Mouse (Mus musculus) testis, postnatal 10 days (tissue): ENCODE results near the gene Dnase1l3.

ENCODE experiments used
- DNase-seq: peaks from one replicate; pipeline ENCODE4 v3.0.0; 2021; ENCODE audit warnings: low spot score

Dnase1l3 gene

DNA sequence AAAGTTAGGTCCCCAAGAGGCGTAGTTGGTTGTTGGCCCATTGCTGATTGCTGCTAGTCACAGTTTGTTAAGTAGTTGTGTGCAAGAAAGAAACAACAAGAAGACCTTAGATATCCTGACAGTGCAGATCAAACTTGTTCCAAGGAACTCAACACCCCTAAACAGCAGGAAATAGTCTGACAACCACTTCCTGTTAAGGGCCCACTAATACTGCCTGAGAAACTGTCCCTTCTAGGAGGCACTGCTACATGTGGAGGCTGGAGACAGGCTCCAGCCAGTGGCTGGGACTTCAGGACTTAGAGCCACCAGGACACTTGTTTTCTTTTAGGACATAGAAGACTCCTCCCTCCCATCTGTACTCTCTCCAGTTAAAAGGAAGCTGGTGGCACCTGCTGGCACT, 16.9 kb downstream of the Dnase1l3 start:
- DNase-seq, result no peak

DNA sequence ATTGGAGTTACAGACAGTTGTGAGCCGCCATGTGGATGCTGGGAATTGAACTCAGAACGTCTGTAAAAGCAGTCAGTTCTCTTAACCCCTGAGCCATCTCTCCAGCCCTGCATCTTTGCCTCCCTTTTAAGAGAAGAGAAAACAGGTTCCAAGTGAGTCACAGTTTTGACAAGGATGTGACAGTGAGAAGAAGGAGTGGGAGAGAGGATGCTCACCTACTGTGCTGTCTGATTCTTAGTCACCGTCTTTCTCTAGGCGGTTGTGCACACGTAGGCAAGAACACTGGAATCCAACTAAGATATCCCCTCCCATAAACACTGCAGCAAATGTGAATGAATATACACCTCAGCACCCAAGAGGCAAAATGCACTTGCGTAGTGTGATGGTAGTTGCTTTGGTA, 19.2 kb downstream of the Dnase1l3 start:
- DNase-seq, result no peak

DNA sequence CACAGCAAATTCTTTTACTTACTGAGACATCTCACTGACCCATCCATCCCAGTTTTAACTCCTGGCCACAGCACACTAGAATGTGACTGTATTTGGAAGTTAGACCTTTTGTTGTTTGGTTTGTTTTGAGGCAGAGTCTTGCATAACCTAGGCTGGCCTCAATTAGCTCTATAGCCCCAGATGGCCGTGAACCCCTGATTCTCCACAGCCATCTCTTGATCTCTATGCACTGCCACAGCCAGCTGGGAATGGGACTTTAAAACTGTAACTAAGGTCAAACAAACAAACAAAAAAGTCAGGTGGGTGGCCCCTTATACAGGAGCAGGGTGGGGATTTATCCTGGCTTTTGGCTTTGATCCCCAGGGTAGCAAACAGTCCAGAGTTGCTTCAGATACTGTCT, 19.7 kb downstream of the Dnase1l3 start:
- no peak for DNase-seq

DNA sequence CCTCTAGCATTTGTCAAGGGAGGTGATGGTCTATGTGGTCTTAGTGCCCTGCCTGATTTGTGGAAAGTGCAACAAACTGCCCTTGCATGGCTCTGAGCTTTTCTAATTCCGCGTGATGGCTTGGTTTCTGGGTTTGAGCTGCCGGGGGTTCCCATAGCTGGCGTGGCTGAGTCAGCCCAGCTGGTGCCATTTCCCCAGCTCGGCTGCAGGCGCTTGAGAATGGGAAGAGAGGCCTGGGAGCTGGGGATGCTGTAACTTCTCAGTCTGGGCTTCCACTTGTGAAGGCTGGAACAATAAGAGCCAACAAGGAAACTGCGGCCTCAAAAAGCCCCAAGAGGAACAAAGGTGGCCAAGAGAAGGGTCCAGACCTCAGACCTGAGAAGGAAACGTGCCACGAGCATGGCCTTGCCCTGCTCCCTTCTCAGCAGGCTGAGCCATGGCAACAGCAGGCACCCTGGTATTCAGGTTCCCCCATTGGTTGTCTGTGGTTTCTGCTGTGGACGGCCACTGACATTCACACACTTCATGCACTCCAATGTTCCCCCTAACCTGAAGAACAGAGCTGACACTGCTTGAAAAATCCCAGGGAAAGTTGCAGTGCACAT, 22.4 kb downstream of the Dnase1l3 start:
- DNase-seq, result no peak

DNA sequence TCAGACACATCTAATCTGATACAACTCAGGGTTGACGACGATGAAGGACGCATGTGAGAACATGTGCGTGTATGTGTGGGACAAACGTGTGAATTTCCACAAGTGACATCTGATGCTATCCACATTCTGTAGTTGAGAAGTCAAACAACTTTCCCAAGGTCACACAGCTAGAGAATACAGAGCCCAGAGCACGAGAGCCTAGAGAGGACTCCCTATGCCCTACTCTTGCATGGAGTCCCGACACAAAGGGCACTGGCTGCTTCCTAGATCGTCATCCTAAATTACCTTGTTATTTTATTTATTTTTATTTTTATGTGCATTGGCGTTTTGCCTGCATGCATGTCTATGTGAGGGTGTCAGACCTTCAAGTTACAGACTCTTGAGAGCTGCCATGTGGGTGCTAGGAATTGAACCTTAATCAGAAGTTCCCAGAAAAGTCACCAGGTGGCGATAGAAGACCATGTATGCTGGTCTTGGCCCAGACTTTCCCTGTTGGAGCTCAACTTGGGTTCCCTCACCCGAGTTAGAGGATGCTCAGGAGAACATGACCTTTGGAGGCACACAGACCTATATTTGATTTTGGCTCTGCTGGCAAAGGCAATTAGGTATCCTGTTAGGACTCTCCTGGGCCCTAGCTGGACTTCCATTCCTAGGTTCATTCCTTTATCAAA, 30.0 kb downstream of the Dnase1l3 start:
- peak; percentile 75 for DNase-seq

DNA sequence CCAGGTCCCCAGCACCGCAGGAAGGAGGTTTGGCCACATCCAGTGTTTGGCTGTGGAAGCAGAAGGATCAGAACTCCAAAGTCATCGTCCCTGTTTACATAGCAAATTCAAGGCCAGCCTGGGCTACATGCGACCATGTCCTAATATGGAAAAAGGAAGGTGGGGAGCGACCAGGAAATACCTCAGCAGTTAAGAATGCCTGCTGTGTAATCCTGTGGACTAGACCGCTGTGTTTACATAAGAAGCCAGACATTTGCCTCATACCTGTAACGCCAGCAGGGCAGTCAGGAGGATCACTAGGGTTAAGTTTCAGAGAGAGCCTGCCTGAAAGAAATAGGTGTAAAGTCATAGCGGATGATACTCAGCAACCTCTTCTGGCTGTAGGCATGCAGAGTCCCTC, 31.2 kb downstream of the Dnase1l3 start:
- DNase-seq, result no peak

DNA sequence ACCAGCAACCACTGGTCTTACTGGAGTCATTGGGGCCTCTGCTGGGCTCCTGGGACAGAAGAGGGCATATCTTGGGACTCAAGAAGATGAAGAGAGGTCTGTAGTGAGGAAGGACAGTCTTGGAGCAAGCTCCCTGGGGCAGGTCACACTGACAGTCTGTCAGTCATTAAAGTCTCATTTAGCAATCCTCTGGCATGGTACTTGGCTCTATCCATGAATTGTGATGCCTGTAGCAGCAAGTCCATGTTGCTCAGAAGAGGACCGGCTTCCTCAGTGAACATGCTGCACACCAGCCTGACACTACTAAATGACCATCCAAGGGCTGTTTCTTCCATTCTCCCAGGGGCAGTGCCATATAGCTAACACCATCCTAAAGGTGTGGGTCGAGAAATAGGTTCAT, 31.7 kb downstream of the Dnase1l3 start:
- no peak for DNase-seq

DNA sequence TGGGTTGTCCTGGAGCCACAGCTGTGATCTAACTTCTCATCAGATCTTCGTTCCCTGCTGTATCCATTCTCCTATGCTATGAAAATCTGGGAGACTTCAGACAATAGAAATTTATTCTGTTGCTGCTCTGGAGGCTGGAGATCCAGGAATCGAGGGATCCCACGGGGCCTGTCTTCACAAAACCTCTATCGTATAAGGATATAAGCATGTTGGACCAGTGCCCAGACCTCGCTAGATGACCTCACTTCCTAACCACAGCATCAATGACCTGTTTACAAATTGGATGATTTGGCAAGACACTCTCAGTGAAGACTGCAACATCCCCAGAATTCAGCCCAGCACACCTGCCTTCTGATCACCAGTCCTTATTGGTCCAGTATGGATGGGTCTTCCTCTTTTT, 32.7 kb downstream of the Dnase1l3 start:
- DNase-seq, result no peak

DNA sequence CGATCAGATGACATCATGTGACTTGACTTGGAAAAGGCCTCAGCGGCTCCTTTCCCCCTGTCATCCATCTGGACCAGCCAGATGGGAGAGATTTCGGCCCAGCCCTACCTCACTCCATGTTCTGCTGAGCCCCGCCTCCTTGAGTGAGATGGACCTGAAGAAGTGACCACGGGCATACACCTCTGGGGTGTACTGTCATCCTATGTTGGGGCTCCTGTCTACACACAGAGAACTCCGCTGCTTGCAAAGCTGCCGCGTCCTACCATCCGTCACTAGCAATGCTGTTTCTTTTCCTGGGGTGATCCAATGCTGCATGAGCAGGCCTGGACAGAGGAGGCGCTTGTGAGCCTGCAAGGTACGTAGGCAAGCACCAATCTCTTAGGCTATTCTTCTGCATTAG, 33.8 kb downstream of the Dnase1l3 start:
- peak; percentile 66 for DNase-seq

DNA sequence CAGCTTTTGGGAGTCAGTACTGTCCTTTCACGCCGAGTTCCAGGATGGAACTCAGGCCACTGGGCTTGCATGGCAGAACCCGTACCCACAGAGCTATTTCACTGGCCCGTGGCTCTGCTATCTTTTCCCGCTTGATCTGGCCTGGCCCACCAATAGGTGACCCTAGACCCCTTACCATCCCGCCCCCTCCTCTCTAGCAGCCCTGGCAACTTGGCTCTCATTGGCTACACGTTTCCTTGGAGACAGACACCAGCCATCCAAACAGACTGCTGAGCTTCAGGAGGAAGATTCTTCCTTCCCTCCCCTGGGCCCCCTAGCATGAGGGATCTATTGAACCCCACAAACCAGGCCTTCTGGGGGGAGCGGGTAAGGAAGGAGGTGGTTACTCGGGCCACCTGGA, 37.3 kb downstream of the Dnase1l3 start, which contains the start of gene Gm45521:
TSS of gene Gm45521 (plus strand) at position 240 of the 400 bp plus-strand sequence.
- no peak for DNase-seq

DNA sequence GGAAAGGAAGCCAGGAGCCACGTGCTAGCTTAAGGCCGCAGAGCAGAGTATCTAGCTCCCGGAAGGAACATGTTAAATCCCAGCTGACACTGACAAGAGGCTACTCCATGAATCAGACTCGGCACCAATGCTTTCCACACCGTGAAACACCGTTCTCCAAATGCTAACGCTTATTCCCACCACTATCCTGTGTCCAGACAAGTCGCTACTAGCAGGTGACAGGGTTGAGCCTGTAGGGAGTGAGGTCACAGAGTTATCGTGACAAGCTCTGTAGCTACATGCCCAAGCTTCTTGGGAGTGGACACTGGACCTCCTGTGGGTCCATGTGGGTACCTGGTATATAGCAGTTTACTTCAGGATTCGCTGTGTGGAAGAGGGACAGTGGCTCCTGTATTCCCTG, 37.9 kb downstream of the Dnase1l3 start:
- DNase-seq, result no peak

DNA sequence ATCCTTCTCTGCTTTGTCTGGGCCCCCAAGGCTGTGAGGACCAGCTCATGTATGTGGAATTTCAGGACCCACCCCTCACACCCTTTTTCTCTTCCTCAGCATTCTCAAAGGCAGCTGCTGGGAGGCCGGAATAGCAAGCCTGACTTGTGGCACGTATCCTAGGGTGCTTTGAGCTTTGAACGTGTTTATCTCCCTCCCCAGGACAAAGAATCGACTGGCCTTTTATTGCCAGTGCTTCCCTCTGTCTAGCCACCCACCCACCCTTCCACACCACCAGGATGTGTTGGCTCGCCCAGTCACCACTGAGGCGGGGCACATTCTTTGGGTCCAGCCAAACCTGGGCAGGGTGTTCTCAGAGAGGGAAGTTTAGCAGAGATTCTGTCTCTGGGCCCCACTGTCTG, 40.3 kb downstream of the Dnase1l3 start:
- DNase-seq, result no peak

DNA sequence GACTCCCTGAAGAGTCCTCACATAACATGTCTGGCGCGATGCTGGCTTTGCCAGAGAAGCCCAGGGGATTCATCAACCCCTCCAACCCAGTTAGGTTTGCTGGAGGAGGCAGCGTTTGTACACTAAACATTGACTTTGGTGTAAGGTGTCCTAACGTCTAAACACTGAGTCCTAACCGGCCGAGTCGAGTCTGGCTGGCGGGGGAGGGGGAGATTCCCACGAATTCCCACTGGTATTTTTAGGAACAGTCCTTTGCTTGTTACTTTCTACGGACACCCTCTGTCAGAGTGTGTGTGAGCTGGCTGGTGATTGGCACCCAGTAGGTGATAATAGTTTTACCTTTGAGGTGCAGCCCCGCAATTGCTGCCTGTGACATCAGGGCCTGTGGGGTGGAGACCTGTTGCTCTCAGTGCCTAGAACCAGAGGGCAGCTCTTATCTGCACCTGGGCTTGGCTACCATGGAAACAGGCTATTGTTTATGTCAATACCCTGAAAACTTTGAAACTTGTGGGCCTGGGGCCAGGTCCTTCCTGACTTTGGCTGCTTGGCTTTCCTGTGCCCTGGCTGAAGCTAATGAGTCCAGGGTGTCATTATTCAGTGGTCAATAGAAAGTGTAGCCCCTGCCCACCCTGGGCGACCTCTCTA, 41.6 kb downstream of the Dnase1l3 start:
- DNase-seq, result peak; percentile 63

DNA sequence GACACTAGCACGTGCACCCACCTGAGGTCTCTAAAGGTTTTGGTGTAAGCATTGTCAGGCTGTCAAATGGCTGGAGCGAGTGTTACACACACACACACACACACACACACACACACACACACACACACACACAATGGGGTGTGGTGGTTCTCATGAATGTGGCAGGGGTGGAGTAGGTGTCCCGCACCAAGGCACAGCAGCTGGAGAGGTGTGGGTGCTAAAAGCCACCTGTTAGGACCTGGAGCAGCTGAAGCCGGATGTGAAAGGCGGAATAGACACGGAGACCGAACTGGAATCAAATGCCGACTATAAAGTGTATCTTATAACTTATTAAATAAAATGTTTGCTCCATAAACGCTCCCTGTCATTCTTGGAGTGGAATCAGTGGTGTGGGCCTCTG, 43.1 kb downstream of the Dnase1l3 start:
- no peak for DNase-seq

DNA sequence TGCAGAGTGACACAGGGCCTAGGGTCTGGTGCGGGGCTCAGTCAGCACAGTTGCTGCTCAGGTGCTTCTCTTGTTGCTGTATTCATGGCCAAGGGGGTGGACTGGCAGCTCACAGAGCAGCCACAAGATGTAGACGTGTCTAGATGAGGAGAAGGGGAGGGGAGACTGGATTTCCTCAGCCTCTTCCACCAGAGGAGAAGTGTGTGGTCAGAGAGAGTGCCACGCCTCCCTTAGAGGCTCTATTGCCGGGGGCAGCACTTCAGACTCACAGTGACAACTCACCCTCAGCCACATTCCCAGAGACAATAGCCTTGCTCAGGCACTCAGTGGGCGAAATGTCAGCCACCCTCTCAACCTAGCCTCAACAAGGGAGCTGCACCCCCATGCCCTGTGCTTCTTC, 49.1 kb downstream of the Dnase1l3 start:
- no peak for DNase-seq

DNA sequence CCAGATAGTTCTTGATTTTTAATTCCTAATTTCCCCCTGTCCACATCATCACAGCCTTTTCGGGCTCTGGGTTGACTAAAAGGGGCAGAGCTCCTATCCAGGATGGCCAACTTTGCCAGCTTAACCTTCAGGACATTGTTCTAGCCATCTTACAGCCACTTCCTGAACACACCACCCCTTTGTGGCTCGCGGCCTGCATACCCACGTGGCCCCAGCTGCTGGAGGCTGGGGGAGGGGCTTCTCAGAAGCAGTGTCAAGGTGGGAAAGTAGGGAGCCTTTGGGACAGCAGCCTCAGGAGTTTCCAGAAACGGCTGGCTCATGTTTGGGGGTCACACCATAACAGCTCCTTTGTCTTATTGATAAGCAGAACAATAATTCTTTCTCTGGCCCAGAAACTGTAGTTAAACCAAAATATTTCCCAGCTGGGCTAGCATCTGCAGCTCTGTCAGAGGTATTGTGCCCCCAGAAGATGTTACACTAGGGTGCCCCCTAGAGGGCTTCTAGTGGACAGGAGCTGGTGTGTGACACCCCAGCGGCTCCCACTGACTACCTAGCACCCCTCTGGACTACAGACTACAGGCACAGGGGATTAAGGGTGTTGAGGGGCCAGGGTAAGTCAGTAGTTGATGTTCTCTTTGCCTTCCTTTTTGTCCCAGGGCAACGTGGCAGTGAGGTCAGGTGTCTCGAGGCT, 49.9 kb downstream of the Dnase1l3 start:
- no peak for DNase-seq

DNA sequence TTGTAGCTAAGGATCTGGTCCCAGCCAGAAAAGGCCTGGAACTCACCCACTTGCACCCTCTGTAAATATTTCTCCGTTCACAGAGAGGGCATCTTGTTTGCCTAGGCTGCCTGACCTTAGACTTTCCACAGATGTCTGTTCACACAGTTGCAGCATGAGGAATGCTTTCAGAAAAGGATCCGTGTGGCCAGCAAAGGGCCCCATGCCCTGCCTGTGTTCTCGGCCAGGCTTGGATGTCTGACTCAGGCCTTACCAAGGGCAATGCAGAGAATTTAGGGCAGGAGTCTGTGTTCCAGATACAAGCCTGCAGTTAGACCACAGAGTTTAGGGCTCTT, 50.6 kb downstream of the Dnase1l3 start:
- no peak for DNase-seq

DNA sequence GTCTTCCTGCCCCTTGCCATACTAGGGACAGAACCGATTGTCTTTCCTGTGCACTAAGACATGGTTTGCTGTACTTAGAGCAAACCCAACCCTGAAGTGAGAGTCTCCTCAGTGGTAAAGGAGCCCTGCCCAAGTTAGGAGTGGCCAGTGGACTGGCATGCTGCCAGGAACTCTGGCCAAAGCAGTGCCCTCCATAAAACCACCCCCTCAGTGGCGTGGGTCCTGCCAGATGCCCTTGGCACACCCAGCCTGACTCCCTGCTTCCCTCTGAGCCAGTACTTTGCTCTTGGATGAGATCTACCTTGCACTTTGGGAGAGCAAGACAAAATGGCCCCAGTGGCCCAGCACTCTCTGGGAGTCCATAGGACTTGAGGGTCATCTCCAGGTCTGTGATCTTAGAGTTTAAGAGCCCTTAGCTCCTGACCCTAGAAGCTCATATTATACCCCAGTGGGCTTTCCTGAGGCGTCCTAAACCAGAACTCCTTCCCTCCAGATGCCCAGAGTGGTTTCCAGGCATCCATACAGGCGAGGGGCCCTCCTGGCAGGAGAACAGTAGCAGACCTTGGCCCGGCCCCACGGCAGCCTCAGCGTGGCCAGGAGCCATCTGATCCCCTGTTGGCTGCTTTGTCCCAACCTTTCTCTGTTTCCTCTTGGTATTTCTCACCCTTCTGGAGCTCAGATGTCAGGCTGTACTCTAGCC, 51.1 kb downstream of the Dnase1l3 start:
- DNase-seq, result peak; percentile 68

DNA sequence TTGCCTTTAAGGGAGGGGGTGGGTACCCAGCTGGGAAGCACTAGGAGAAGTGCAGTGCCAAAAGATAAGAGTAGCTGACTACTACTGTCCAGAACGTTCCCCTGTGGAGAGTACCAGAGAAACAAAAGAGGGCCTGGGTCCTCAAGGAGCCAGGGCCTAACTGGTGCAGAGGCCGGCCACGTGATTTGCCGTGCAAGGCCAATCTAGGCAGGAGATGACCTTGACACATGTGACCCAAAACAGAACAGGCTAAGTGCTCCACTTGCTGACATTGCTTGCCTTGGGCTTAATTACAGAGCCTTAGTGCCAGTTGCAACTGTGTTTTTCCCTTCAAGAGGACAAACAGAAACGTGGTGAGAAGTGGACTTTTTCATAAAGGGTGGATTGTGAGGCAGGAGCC, 53.0 kb downstream of the Dnase1l3 start:
- DNase-seq, result no peak

DNA sequence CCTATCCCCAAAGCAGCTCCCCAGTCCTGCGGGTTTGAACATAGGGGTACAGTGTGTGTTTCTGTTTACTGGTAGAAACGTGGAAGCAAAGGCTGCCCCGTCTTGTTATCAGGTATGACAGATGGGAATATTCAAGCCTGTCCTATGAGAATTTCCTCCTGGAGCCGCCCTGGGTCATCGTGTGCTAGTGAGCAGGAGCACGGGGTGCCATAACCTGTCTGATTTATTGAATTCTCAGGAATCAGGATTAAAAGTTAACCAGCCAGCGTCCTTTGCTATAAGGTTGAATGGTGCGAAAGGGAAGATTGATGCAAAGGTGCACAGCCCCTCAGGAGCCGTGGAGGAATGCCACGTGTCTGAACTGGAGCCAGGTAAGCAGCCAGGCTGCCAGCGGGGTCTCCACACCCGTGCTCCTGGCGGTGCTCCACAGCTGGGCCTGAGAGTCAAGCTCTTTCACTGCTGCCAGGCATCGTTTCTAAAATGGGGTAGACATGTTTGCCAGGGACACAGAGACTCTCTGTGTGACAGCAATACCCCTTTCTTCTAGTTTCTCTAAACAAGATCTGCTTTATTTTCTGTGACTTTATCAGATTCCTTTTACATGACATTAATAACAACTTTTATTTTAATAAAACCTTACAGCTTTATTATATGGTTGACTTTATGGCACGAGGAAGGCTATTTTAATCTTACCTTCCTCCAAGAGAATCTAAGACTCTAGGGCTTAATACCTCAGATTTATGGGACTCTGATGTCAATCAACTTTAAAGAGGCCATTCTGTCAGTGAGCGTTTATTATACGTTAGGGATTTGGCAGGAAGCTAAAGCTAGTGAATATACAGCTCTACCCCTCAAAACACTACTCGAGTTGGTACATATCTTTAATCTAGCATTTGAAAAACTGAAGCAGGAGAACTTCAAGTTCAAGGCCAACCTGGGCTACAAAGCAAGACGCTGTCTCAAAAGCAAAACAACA, 55.3 kb downstream of the Dnase1l3 start:
- DNase-seq, result no peak

DNA sequence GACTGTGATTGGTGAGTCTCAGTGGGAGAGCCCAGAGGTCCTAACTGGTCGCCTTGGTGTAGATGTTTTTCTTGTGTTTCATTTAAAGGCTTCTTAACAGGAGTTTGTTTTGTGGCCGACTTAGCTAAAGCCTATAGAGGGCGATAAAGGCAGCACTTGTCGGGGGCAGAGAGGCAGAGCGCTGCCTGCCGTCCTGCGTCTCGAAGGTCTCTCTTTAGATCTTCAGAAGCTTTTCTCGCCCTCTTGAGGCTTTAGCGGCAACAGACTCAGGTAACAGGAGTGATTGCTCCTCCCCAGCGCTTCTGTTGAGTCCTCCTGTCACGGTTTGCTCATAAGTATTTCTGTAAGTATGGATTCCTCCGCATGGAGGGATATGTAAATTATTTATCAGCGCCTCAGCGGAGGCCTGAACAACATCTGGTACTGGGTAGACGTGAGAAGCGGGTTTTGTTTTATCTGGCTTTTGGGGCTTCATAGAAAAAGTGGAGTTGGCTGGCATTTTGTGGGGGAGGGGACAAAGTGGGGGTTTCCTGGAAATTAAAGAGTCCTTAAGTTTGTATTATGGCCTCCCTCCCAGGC, 57.2 kb downstream of the Dnase1l3 start:
- no peak for DNase-seq
